Mouse (Mus musculus): ENCODE measurements at regions not wholly inside any gene's neighbourhood (a gene's known extent, or its start where the extent isn't known, plus 50 kb on each side); places are given as distances from the start of the nearest gene placed in this dataset.

DNA sequence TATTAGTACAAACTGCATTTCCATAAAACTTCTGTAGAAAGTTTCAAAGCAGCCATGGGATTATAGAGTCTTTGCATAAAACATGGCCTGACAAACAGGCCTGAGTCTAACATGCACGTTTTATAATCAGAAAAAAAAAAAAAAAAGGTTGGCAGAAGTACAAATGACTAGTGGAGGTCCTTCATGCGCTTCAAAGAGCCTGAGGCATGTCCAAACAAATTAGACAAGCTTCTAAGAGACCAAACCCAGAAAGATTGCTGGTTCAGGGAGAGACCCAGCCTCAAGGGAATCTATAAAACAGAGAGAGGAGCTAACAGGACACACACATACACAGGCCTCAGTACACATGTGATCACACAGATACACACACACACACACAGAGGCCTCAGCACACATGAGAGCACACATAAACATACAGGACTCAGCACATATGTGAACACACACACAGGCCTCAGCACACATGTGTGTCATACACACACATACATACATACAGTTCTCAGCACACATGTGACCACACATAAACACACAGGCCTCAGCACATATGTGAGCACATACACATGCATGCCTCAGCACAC, 57.0 kb upstream of the Gnaq start:
- Histone ChIP-seq H3K9me3 (replicated peaks; ENCODE audit: control insufficient read depth, low read length) (no peaks in the 10 kb centered on the region), H3K4me2 (no peak overlapping the region), H3K27me3 (ENCODE audit: control insufficient read depth, insufficient read depth, low read length) (no peaks in the 10 kb centered on the region), H3K36me3 (ENCODE audit: control insufficient read depth, insufficient read depth, low read length) (no peaks in the 10 kb centered on the region), H3K9ac (ENCODE audit: low read depth, low read length) (no peak overlapping the region), H3K4me1 (ENCODE audit: control insufficient read depth, insufficient read depth, low read length) (no peaks in the 10 kb centered on the region), H3K4me3 (ENCODE audit: low read depth, low read length) (no peak overlapping the region), H3K27ac (ENCODE audit: low read depth, low read length) (no peak overlapping the region)
- 66% methylated on average over 2 of the region's 2 CpGs for WGBS (ENCODE audit: insufficient replicate concordance)
- no peak for ATAC-seq (replicated peaks; ENCODE audit: insufficient number of reproducible peaks, low FRiP score, low TSS enrichment)

DNA sequence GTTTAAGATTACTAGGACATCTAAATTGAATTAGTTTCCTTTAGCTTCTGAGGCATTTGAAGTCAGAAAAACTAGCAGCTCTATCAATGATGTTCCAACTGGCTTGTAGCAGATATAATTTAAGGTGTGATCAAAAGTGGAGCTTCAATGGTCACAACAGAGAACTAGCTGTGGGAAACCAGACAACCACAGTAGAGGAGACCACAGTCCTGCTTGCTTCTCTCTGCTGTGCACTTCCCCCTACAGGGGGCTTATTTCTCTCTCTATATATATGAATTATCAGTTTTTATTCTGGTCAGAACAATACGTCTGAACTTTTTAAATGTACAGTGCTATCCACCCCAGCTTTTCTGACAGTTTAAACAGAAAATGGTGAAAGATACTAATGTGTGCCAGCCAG, 57.6 kb upstream of the Gnaq start:
- Histone ChIP-seq H3K9ac (ENCODE audit: low read depth, low read length) (no peak overlapping the region), H3K4me1 (ENCODE audit: control insufficient read depth, insufficient read depth, low read length) (no peaks in the 10 kb centered on the region), H3K27ac (ENCODE audit: low read depth, low read length) (no peak overlapping the region), H3K36me3 (ENCODE audit: control insufficient read depth, insufficient read depth, low read length) (no peaks in the 10 kb centered on the region), H3K9me3 (replicated peaks; ENCODE audit: control insufficient read depth, low read length) (no peaks in the 10 kb centered on the region), H3K4me3 (ENCODE audit: low read depth, low read length) (no peak overlapping the region), H3K27me3 (ENCODE audit: control insufficient read depth, insufficient read depth, low read length) (no peaks in the 10 kb centered on the region), H3K4me2 (no peak overlapping the region)
- no peak for ATAC-seq (replicated peaks; ENCODE audit: insufficient number of reproducible peaks, low FRiP score, low TSS enrichment)
- WGBS (ENCODE audit: insufficient replicate concordance) = 73% methylated on average over 1 of the region's 1 CpGs

GRCm38 (mm10) chr19:16067314-16067713, 65.3 kb upstream of the Gnaq start:
- H3K4me3 ChIP-seq (ENCODE audit: low read depth, low read length) = no peak overlapping the region
- H3K36me3 ChIP-seq (ENCODE audit: control insufficient read depth, insufficient read depth, low read length) = no peaks in the 10 kb centered on the region
- 75% methylated on average over 6 of the region's 6 CpGs for WGBS (ENCODE audit: insufficient replicate concordance)
- no peak overlapping the region for H3K9ac ChIP-seq (ENCODE audit: low read depth, low read length)
- ATAC-seq (replicated peaks; ENCODE audit: insufficient number of reproducible peaks, low FRiP score, low TSS enrichment) = no peak
- no peak overlapping the region for H3K4me2 ChIP-seq
- no peak overlapping the region for H3K27ac ChIP-seq (ENCODE audit: low read depth, low read length)
- H3K4me1 ChIP-seq (ENCODE audit: control insufficient read depth, insufficient read depth, low read length) = peaks cover 5% of the 10 kb centered on the region; the same call in 1 of the 2 replicates
- no peaks in the 10 kb centered on the region for H3K27me3 ChIP-seq (ENCODE audit: control insufficient read depth, insufficient read depth, low read length)
- no peaks in the 10 kb centered on the region for H3K9me3 ChIP-seq (replicated peaks; ENCODE audit: control insufficient read depth, low read length)

DNA sequence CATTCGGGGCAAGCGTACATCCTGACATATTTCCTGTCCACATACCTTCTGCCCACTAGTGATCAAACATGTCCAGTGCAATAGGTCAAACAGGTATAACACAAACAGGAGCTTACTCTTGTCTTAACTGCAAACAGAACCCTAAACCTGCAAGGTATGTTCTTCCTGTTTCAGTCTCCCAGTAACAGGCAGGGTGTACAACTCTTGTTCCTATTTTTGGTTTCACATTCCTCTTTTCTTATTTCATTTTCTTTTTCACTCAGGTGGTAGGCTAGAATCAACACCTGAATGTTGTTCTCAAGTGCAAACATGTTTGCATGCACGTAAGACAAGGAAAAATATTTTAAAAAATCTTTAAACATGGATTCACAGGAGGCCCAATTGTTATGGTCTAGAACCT, 67.7 kb upstream of the Gnaq start:
- WGBS (ENCODE audit: insufficient replicate concordance) = 82% methylated on average over 3 of the region's 3 CpGs
- H3K4me3 ChIP-seq (ENCODE audit: low read depth, low read length) = no peak overlapping the region
- no peak for ATAC-seq (replicated peaks; ENCODE audit: insufficient number of reproducible peaks, low FRiP score, low TSS enrichment)
- H3K4me2 ChIP-seq = no peak overlapping the region
- no peaks in the 10 kb centered on the region for H3K9me3 ChIP-seq (replicated peaks; ENCODE audit: control insufficient read depth, low read length)
- H3K36me3 ChIP-seq (ENCODE audit: control insufficient read depth, insufficient read depth, low read length) = no peaks in the 10 kb centered on the region
- no peak overlapping the region for H3K9ac ChIP-seq (ENCODE audit: low read depth, low read length)
- H3K4me1 ChIP-seq (ENCODE audit: control insufficient read depth, insufficient read depth, low read length) = peaks cover 5% of the 10 kb centered on the region; the same call in 1 of the 2 replicates
- H3K27me3 ChIP-seq (ENCODE audit: control insufficient read depth, insufficient read depth, low read length) = no peaks in the 10 kb centered on the region
- no peak overlapping the region for H3K27ac ChIP-seq (ENCODE audit: low read depth, low read length)

DNA sequence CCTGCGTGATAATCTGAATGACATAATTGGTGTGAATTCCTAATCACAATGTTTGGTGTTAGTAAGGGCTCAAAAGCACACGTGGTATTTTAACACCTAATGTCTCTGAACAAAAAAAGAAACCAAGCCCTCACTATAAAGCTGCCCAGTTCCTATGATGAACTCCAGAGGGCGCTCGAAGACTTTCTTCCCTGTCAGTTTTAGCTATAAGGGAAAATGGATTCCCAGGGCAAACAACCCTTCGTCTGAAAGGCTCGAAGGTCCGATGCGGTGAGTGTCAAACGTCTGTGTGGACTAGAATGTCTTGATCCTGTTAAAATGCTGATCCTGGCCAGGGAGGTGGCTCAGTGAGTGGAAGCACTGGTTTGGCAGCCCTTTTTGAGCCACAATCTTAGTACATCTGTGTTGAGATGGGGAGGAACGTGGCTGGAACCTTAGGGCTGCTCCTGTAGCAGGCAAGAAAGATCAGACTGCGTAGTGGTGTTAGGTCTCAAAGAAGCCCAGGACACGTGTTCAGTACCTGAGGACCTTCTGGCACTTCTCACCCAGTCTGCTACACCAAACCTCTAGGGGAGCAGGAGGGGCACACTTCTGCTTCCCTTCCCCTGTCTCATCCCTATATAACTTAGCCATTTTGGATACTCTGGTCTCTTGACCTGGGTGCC, 68.6 kb upstream of the Gnaq start:
- Histone ChIP-seq H3K4me3 (ENCODE audit: low read depth, low read length) (peak overlapping the region; percentile 22), H3K9me3 (replicated peaks; ENCODE audit: control insufficient read depth, low read length) (no peaks in the 10 kb centered on the region), H3K27ac (ENCODE audit: low read depth, low read length) (no peak overlapping the region), H3K36me3 (ENCODE audit: control insufficient read depth, insufficient read depth, low read length) (no peaks in the 10 kb centered on the region), H3K9ac (ENCODE audit: low read depth, low read length) (peak overlapping the region; percentile 62), H3K4me2 (peak overlapping the region; percentile 71), H3K27me3 (ENCODE audit: control insufficient read depth, insufficient read depth, low read length) (no peaks in the 10 kb centered on the region), H3K4me1 (ENCODE audit: control insufficient read depth, insufficient read depth, low read length) (peaks cover 5% of the 10 kb centered on the region; the same call in 1 of the 2 replicates)
- 12% methylated on average over 12 of the region's 12 CpGs for WGBS (ENCODE audit: insufficient replicate concordance)
- ATAC-seq (replicated peaks; ENCODE audit: insufficient number of reproducible peaks, low FRiP score, low TSS enrichment) = no peak

- WGBS (ENCODE audit: insufficient replicate concordance) = 25% methylated on average over 8 of the region's 8 CpGs
- no peak for ATAC-seq (replicated peaks; ENCODE audit: insufficient number of reproducible peaks, low FRiP score, low TSS enrichment)
- Histone ChIP-seq H3K36me3 (ENCODE audit: control insufficient read depth, insufficient read depth, low read length) (no peaks in the 10 kb centered on the region), H3K4me3 (ENCODE audit: low read depth, low read length) (peak overlapping the region; percentile 21), H3K9ac (ENCODE audit: low read depth, low read length) (0 out of 2 replicates have a peak overlapping the region, but pooled peaks have one; percentile 34), H3K27ac (ENCODE audit: low read depth, low read length) (no peak overlapping the region), H3K4me1 (ENCODE audit: control insufficient read depth, insufficient read depth, low read length) (peaks cover 5% of the 10 kb centered on the region; the same call in 1 of the 2 replicates), H3K4me2 (peak overlapping the region; percentile 71), H3K27me3 (ENCODE audit: control insufficient read depth, insufficient read depth, low read length) (no peaks in the 10 kb centered on the region), H3K9me3 (replicated peaks; ENCODE audit: control insufficient read depth, low read length) (no peaks in the 10 kb centered on the region)
Measured at GRCm38 (mm10) chr19:16063533-16063915, 69.1 kb upstream of the Gnaq start.

DNA sequence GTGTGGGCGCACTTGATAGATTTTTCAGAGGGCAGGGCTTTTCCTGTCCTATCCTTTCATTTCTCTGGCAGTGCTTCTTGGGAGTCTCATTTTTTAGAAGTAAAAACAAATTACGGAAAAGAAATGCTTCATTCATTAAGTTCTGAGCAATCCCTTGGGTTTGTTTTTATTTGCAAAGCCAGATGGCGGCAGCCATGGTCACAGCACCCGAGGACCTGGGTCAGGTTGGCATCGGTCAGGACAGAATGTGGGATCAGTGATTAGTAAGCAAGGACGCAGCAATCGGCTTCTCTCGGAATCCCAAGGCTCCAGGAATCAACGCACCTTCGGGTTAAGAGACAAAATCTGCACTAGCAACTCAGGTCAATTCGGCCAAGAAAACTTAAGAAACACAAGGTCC, 70.8 kb upstream of the Gnaq start:
- Histone ChIP-seq H3K4me2 (no peak overlapping the region), H3K36me3 (ENCODE audit: control insufficient read depth, insufficient read depth, low read length) (no peaks in the 10 kb centered on the region), H3K27ac (ENCODE audit: low read depth, low read length) (no peak overlapping the region), H3K9me3 (replicated peaks; ENCODE audit: control insufficient read depth, low read length) (no peaks in the 10 kb centered on the region), H3K9ac (ENCODE audit: low read depth, low read length) (no peak overlapping the region), H3K4me1 (ENCODE audit: control insufficient read depth, insufficient read depth, low read length) (peaks cover 5% of the 10 kb centered on the region; the same call in 1 of the 2 replicates), H3K27me3 (ENCODE audit: control insufficient read depth, insufficient read depth, low read length) (no peaks in the 10 kb centered on the region), H3K4me3 (ENCODE audit: low read depth, low read length) (no peak overlapping the region)
- no peak for ATAC-seq (replicated peaks; ENCODE audit: insufficient number of reproducible peaks, low FRiP score, low TSS enrichment)
- 76% methylated on average over 11 of the region's 11 CpGs for WGBS (ENCODE audit: insufficient replicate concordance)

GRCm38 (mm10) chr19:16059026-16059425, 73.6 kb upstream of the Gnaq start:
- 87% methylated on average over 4 of the region's 4 CpGs for WGBS (ENCODE audit: insufficient replicate concordance)
- H3K27ac ChIP-seq (ENCODE audit: low read depth, low read length) = no peak overlapping the region
- no peaks in the 10 kb centered on the region for H3K9me3 ChIP-seq (replicated peaks; ENCODE audit: control insufficient read depth, low read length)
- H3K4me1 ChIP-seq (ENCODE audit: control insufficient read depth, insufficient read depth, low read length) = peaks cover 5% of the 10 kb centered on the region; the same call in 1 of the 2 replicates
- H3K9ac ChIP-seq (ENCODE audit: low read depth, low read length) = no peak overlapping the region
- no peak overlapping the region for H3K4me3 ChIP-seq (ENCODE audit: low read depth, low read length)
- ATAC-seq (replicated peaks; ENCODE audit: insufficient number of reproducible peaks, low FRiP score, low TSS enrichment) = no peak
- H3K4me2 ChIP-seq = no peak overlapping the region
- no peaks in the 10 kb centered on the region for H3K27me3 ChIP-seq (ENCODE audit: control insufficient read depth, insufficient read depth, low read length)
- no peaks in the 10 kb centered on the region for H3K36me3 ChIP-seq (ENCODE audit: control insufficient read depth, insufficient read depth, low read length)

All from heart, embryonic 11.5 days (tissue).